Mouse (Mus musculus) kidney, adult 2 months (tissue): ENCODE data around the gene Abcf1.

ENCODE experiments used
- CTCF ChIP-seq: fragments of 200-500 bp; conservative IDR thresholded peaks from 2 replicates; pipeline ENCODE4 v1.5.1; 2011; ENCODE audit warnings: low read depth, mild to moderate bottlenecking, control low read depth, low read length, moderate library complexity, mixed read lengths; ENCODE audit not compliant: insufficient read depth, insufficient read length
- POLR2A ChIP-seq: fragments of 200-500 bp; IDR thresholded peaks from one replicate; pipeline ENCODE4 v1.6.1; 2011; ENCODE audit warnings: low read depth, low read length, control low read depth

DNA sequence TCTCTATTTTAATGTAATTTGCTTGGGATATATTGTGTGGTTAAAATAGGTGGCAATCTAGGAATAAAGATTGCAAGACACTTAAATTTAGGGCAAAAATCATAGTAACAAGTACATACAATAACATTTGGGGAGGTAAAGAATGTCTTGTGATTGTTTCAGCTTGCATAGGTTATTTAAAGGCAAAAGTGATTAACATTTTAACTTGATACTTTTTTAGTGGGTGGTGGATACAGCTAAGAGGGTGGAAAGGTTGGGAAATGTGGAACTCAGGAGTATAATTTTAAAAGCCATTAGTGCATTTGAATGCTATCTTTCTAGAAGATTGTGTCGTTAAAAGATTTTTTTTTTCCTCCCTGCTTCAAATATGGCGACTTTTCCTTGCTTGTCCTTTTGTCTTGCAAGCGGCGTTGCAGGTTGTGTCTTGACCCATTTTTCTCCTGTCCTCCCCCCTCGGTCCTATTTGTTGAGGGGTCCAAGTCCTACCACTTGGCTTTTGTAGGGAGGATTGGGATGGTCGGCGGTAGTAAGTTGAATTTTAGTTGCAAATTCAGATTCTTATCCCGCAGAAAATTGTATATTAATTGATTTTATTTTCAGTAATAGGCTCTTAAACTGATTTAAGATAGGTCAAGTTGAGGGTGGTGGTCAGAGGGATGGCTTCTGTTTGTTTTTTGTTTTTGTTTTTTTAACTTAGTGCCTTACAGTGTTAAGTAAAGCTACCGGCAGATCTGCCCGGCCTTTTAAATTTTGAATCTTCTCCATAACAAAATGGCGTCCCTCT is 51.1 kb downstream of the Abcf1 start:
- TF ChIP-seq POLR2A (peak; percentile 41), CTCF (no peak)
